Mouse (Mus musculus) ES-Bruce4 (cell line): Measurements from ENCODE around the gene C1qtnf1. TPM values are rescaled to one million over a fixed set of nuclear protein-coding genes. Genes with fewer than 3 reads are reported as not detected.

Experiments
- H3K27ac ChIP-seq: 2 replicates; pipeline ENCODE4 v1.5.1; 2012; ENCODE audit warnings: low read length, inconsistent platforms; ENCODE audit not compliant: insufficient read depth
- H3K27me3 ChIP-seq: 2 replicates; pipeline ENCODE4 v1.6.1; 2012; ENCODE audit warnings: mild to moderate bottlenecking, low read length, inconsistent platforms; ENCODE audit not compliant: control insufficient read depth, poor library complexity, insufficient read depth, severe bottlenecking
- H3K36me3 ChIP-seq: 2 replicates; pipeline ENCODE4 v1.6.1; 2012; ENCODE audit warnings: inconsistent platforms, mild to moderate bottlenecking, low read length, moderate library complexity; ENCODE audit not compliant: control insufficient read depth, poor library complexity, insufficient read depth, severe bottlenecking
- H3K4me1 ChIP-seq: one replicate; pipeline ENCODE4 v1.8.1; 2011; ENCODE audit warnings: low read length; ENCODE audit not compliant: control insufficient read depth, insufficient read depth
- H3K4me3 ChIP-seq: 2 replicates; pipeline ENCODE4 v1.5.1; 2011; ENCODE audit warnings: low read depth, mild to moderate bottlenecking, low read length
- H3K9ac ChIP-seq: 2 replicates; pipeline ENCODE4 v1.6.1; 2012; ENCODE audit warnings: low read depth, mild to moderate bottlenecking, inconsistent platforms; ENCODE audit not compliant: poor library complexity, severe bottlenecking
- H3K9me3 ChIP-seq: replicated peaks from 2 replicates; pipeline ENCODE4 v1.6.1; 2012; ENCODE audit warnings: mild to moderate bottlenecking, low read length, inconsistent platforms; ENCODE audit not compliant: control insufficient read depth, poor library complexity, insufficient read depth, severe bottlenecking
- CTCF ChIP-seq: IDR thresholded peaks from one replicate; pipeline ENCODE4 v1.8.1; 2011; ENCODE audit warnings: low read depth, low read length
- EP300 ChIP-seq: IDR thresholded peaks from 2 replicates; pipeline ENCODE4 v1.6.1; 2011; ENCODE audit warnings: low read depth, low read length; ENCODE audit not compliant: insufficient read depth
- POLR2A ChIP-seq: IDR thresholded peaks from one replicate; pipeline ENCODE4 v1.8.1; 2011; ENCODE audit warnings: low read length; ENCODE audit not compliant: insufficient read depth
- polyA plus RNA-seq: library from polyadenylated mRNA; stranded (reverse); fragments of >200 nt; gene quantifications from 2 replicates; pipeline ENCODE4 v1.2.4, GENCODE M21; 2011; ENCODE audit warnings: low read depth; ENCODE audit not compliant: missing spikeins, insufficient read depth, insufficient read length

The C1qtnf1 gene
- polyA plus RNA-seq, 1 experiment, result 2.4 TPM

GRCm38 (mm10) chr11:118397806-118398530, 30.0 kb upstream of the C1qtnf1 start:
- TF ChIP-seq EP300 (no peak), POLR2A (no peak), CTCF (no peak)
- no peak overlapping the region for H3K27ac ChIP-seq

GRCm38 (mm10) chr11:118399891-118400565, 28.0 kb upstream of the C1qtnf1 start:
- H3K4me1 ChIP-seq, result no peaks in the 10 kb centered on the region
- H3K4me3 ChIP-seq, result no peak overlapping the region
- H3K27me3 ChIP-seq, result no peaks in the 10 kb centered on the region
- no peak overlapping the region for H3K9ac ChIP-seq
- TF ChIP-seq EP300 (no peak), CTCF (no peak), POLR2A (no peak)
- no peak overlapping the region for H3K27ac ChIP-seq
- H3K36me3 ChIP-seq, result no peaks in the 10 kb centered on the region
- no peaks in the 10 kb centered on the region for H3K9me3 ChIP-seq

More at GRCm38 (mm10) chr11:118397806-118398530, 30.0 kb upstream of the C1qtnf1 start:
- Histone ChIP-seq H3K9me3 (no peaks in the 10 kb centered on the region), H3K9ac (no peak overlapping the region), H3K27me3 (no peaks in the 10 kb centered on the region), H3K4me3 (no peak overlapping the region), H3K36me3 (no peaks in the 10 kb centered on the region), H3K4me1 (no peaks in the 10 kb centered on the region)

GRCm38 (mm10) chr11:118400566-118400936, 27.5 kb upstream of the C1qtnf1 start:
- no peaks in the 10 kb centered on the region for H3K27me3 ChIP-seq
- no peak for TF ChIP-seq POLR2A
- TF ChIP-seq EP300, result no peak
- no peak for TF ChIP-seq CTCF
- no peaks in the 10 kb centered on the region for H3K36me3 ChIP-seq
- H3K9ac ChIP-seq, result no peak overlapping the region
- no peaks in the 10 kb centered on the region for H3K9me3 ChIP-seq
- H3K4me3 ChIP-seq, result no peak overlapping the region
- H3K27ac ChIP-seq, result no peak overlapping the region
- H3K4me1 ChIP-seq, result no peaks in the 10 kb centered on the region

GRCm38 (mm10) chr11:118401195-118401594, 26.8 kb upstream of the C1qtnf1 start:
- H3K4me1 ChIP-seq, result no peaks in the 10 kb centered on the region
- TF ChIP-seq POLR2A, result no peak
- no peak for TF ChIP-seq CTCF
- no peak for TF ChIP-seq EP300
- no peaks in the 10 kb centered on the region for H3K27me3 ChIP-seq
- no peaks in the 10 kb centered on the region for H3K9me3 ChIP-seq
- no peak overlapping the region for H3K9ac ChIP-seq
- no peaks in the 10 kb centered on the region for H3K36me3 ChIP-seq
- H3K4me3 ChIP-seq, result no peak overlapping the region
- no peak overlapping the region for H3K27ac ChIP-seq

- Histone ChIP-seq H3K9ac (no peak within 1 kb of the TSS), H3K27ac (no peak within 1 kb of the TSS), H3K4me3 (no peak within 1 kb of the TSS), H3K9me3 (no peaks in the 10 kb centered on the region), H3K27me3 (no peaks in the 10 kb centered on the region), H3K36me3 (no peaks in the 10 kb centered on the region), H3K4me1 (no peaks in the 10 kb centered on the region)
- no peak for TF ChIP-seq CTCF
- TF ChIP-seq POLR2A, result no peak
- TF ChIP-seq EP300, result no peak
Observed at GRCm38 (mm10) chr11:118401760-118402280, 26.2 kb upstream of the C1qtnf1 start, which contains the start of gene Lgals3bp. TSS of gene Lgals3bp (minus strand) at chr11:118402092.

- H3K9me3 ChIP-seq, result no peaks in the 10 kb centered on the region
- H3K36me3 ChIP-seq, result no peaks in the 10 kb centered on the region
- TF ChIP-seq POLR2A (no peak), EP300 (no peak), CTCF (no peak)
- H3K27me3 ChIP-seq, result no peaks in the 10 kb centered on the region
- no peak overlapping the region for H3K4me3 ChIP-seq
- H3K9ac ChIP-seq, result no peak overlapping the region
- H3K27ac ChIP-seq, result no peak overlapping the region
- no peaks in the 10 kb centered on the region for H3K4me1 ChIP-seq
Observed at GRCm38 (mm10) chr11:118403183-118403582, 24.8 kb upstream of the C1qtnf1 start.
